Mouse (Mus musculus): Measurements from ENCODE around the gene Cul4a.
"Not testable (repeated sequence)": the region's sequence is repeated elsewhere in the genome, so short reads cannot be mapped to it uniquely, and the experiment has no call there.

Cul4a gene

GRCm38 (mm10) chr8:13105087-13105881 lies at the start of gene Cul4a, which contains the start of gene Pcid2:
Gene Cul4a, plus strand, starts transcription at chr8:13105621.
Gene Pcid2, minus strand, starts transcription at chr8:13105459.
- peak; percentile 99 for DNase-seq (ENCODE audit: low read depth, low spot score)

DNA sequence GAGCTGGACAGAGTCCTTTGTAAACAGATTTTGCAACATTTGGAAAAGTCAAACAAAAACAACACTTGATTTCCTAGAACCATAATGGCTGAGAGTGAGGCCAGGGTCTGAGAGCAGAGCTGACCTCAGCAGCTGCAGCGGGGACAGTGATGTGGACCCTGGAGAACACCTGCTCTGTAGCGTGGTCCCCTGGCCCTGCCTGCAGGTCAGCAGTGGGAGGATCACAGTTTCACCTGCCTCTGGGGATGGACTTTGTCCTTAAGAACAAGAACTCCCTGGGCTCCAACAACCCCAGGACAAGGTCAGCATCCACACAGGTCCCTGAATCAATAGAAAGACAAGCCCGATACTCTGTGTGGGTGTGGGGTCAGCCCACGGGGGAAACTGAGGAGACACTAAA lies 48.1 kb upstream of the Cul4a start:
- no peak for DNase-seq (ENCODE audit: low read depth, low spot score)

DNA sequence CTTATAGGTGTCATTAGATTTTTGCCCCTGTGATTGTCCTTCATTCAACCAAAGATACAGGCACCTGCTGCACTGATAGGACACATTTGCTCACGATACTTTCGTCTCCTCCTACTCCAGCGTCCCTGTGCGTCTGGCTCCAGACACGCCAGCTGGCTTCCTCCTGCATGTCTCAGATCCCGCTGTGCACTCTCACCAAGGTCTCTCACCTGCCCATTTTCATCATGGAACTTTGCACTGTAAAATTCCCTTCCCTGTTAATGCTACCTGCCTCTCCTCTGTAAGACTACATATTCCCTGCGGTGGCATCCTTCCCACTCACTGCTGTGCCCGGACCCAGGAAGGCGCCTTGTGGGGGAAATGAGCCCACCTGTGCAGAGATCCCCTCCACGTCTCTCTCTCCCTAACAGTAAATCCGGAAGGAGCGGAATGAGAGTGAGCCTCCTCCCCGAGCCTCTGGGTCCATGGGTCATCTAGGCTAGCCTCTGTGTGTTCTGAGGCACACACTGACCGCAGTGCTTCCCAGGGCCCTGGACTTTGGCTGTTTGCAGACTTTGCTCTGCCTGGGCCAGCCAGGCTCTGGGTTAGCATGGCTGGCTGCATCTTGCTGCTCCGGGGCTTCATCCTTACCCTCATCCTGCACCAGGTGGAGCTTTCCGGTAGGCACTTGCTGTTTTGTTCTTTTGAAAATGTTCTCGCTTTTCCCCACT lies 44.8 kb upstream of the Cul4a start, which contains the start of gene Proz:
Proz (plus strand) TSS at position 474 of the 710 bp plus-strand sequence.
- no peak for DNase-seq (ENCODE audit: low read depth, low spot score)

DNA sequence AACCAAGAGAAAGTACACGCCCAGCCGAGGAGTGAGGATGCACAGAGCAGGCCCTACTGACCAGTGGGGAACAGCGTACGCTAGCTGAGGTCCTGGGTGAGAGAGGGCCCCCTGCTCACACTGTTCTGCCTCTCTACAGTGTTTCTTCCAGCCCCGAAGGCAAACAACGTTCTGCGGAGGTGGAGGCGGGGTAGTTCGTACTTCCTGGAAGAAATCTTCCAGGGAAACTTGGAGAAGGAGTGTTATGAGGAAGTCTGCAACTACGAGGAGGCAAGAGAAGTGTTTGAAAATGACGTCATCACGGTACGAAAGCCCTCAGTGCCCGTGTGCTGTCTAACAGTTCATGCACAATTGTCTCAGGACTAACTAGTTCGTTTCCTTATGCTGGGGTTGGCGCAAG lies 42.3 kb upstream of the Cul4a start:
- DNase-seq (ENCODE audit: low read depth, low spot score): no peak

DNA sequence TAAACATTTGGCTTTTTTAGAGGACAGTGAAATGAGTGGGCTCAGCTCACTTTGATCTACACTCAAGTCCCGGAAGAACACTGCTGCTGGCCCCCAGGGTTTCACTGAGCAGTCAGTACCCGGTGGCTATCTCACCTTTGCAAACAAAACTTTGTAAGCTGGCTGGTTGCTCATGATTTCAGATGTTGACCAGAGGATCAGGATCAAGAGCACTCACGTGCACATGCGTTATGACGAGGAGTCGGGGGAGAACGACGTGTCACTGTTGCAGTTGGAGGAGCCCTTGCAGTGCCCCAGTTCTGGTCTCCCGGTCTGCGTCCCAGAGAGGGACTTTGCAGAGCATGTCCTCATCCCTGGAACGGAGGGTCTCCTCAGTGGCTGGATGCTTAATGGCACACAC lies 32.2 kb upstream of the Cul4a start:
- DNase-seq (ENCODE audit: low read depth, low spot score): no peak

- DNase-seq (ENCODE audit: low read depth, low spot score): no peak
Measured at GRCm38 (mm10) chr8:13075044-13075443, 30.4 kb upstream of the Cul4a start.

DNA sequence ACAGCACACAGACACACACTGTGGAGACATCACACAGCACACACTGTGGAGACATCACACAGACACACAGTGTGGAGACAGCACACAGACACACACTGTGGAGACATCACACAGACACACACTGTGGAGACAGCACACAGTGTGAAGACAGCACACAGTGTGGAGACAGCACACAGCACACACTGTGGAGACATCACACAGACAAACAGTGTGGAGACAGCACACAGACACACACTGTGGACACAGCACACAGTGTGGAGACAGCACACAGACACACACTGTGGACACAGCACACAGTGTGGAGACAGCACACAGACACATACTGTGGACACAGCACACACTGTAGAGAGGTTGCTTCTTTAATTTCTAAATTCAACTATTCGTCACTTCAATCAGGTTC lies 29.8 kb upstream of the Cul4a start:
- DNase-seq (ENCODE audit: low read depth, low spot score): not testable (repeated sequence)

GRCm38 (mm10) chr8:13077542-13077941 lies 27.9 kb upstream of the Cul4a start:
- DNase-seq (ENCODE audit: low read depth, low spot score): no peak

DNA sequence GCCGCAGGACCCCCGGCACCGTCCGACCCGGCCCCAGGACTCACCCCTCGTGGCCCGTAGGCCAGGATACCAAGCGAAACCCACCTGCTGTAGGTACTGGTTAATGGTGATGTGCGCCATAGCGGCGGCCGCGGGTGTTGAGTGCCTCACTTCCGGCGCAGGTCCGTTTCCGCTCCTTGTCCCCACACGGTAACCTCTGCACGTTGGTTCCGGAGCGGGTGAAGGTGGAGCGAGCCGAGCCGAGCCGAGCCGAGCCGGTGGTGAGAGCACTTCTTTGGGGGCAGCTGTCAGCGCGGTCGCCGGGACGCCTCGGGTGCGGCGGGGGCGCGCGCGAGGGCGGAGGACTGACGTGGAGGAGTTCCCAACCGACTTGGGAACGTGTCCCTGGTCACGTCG lies 732 bp upstream of the Cul4a start:
- DNase-seq (ENCODE audit: low read depth, low spot score): peak; percentile 94

GRCm38 (mm10) chr8:13105908-13106551 lies 609 bp downstream of the Cul4a start:
- DNase-seq (ENCODE audit: low read depth, low spot score): peak; percentile 77

- no peak for DNase-seq (ENCODE audit: low read depth, low spot score)
Measured at GRCm38 (mm10) chr8:13107990-13108638, 2.7 kb downstream of the Cul4a start.

GRCm38 (mm10) chr8:13108967-13109366 lies 3.5 kb downstream of the Cul4a start:
- no peak for DNase-seq (ENCODE audit: low read depth, low spot score)

- DNase-seq (ENCODE audit: low read depth, low spot score): no peak
Measured at GRCm38 (mm10) chr8:13109416-13109960, 4.1 kb downstream of the Cul4a start.

- no peak for DNase-seq (ENCODE audit: low read depth, low spot score)
Measured at GRCm38 (mm10) chr8:13111917-13112316, 6.5 kb downstream of the Cul4a start.

GRCm38 (mm10) chr8:13113232-13113631 lies 7.8 kb downstream of the Cul4a start:
- DNase-seq (ENCODE audit: low read depth, low spot score): peak; percentile 55

DNA sequence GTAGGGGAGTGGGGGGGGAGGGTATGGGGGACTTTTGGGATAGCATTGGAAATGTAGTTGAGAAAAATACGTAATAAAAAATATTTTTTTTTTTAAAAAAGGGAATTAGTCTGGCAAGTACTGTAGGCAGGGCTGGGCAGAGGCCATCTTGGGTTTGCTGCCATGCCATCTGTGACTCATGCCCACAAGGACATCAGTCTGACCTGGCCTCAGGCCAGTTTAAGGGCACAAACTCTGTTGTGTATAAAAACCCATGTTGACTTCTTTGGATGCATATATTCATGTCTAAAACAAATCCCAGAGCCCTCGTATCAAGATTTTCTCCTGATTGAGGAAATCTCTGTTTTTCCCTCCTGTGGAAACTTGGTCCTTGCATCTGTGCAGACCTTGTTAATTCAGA lies 11.7 kb downstream of the Cul4a start:
- DNase-seq (ENCODE audit: low read depth, low spot score): no peak

GRCm38 (mm10) chr8:13118516-13118915 lies 13.1 kb downstream of the Cul4a start:
- no peak for DNase-seq (ENCODE audit: low read depth, low spot score)

- DNase-seq (ENCODE audit: low read depth, low spot score): no peak
Measured at GRCm38 (mm10) chr8:13120882-13121665, 15.7 kb downstream of the Cul4a start.

GRCm38 (mm10) chr8:13122887-13123421 lies 17.5 kb downstream of the Cul4a start:
- DNase-seq (ENCODE audit: low read depth, low spot score): no peak

GRCm38 (mm10) chr8:13124897-13125296 lies 19.5 kb downstream of the Cul4a start:
- no peak for DNase-seq (ENCODE audit: low read depth, low spot score)

Measured in A20 (cell line).